Mouse (Mus musculus) brain, embryonic 14.5 days (tissue): ENCODE measurements around the gene Asb14. TPM values are rescaled to one million over a fixed set of nuclear protein-coding genes. Genes with fewer than 3 reads are reported as not detected.

Source experiments
- DNase-seq: peaks from one replicate; pipeline ENCODE4 v3.0.0-alpha.2; 2011; ENCODE audit warnings: low read depth
- CTCF ChIP-seq: fragments of 200-500 bp; IDR thresholded peaks from 2 replicates; pipeline ENCODE4 v1.5.1; 2012; ENCODE audit warnings: inconsistent platforms, mild to moderate bottlenecking, moderate library complexity, borderline replicate concordance; ENCODE audit not compliant: insufficient read depth, insufficient read length; ENCODE audit errors: extremely low read depth
- POLR2A ChIP-seq: fragments of 200-500 bp; IDR thresholded peaks from 2 replicates; pipeline ENCODE4 v1.6.1; 2012; ENCODE audit warnings: mild to moderate bottlenecking, inconsistent platforms, borderline replicate concordance; ENCODE audit not compliant: poor library complexity, insufficient read depth, insufficient read length, severe bottlenecking; ENCODE audit errors: extremely low read depth
- polyA plus RNA-seq: library from polyadenylated mRNA; depleted of rRNA; stranded (reverse); fragments of >200 nt; gene quantifications from 2 replicates; pipeline ENCODE4 v1.2.3, GENCODE M21; 2012; rRNA removed

Asb14 gene
- not detected in 2 replicates for polyA plus RNA-seq

GRCm38 (mm10) chr14:26894392-26894791 is at the start of gene Asb14:
Gene Asb14 (plus strand): TSS chr14:26894557.
- no peak for DNase-seq
- TF ChIP-seq CTCF, result no peak

GRCm38 (mm10) chr14:26853053-26853452 is 41.3 kb upstream of the Asb14 start:
- TF ChIP-seq POLR2A, result no peak
- no peak for TF ChIP-seq CTCF
- no peak for DNase-seq

GRCm38 (mm10) chr14:26854066-26854465 is 40.3 kb upstream of the Asb14 start:
- DNase-seq, result no peak
- TF ChIP-seq POLR2A (no peak), CTCF (no peak)

- TF ChIP-seq POLR2A (no peak), CTCF (no peak)
These were observed 36.0 kb upstream of the Asb14 start for GRCm38 (mm10) chr14:26858364-26858763.

GRCm38 (mm10) chr14:26859024-26859423 is 35.3 kb upstream of the Asb14 start:
- TF ChIP-seq CTCF (no peak), POLR2A (no peak)
- no peak for DNase-seq

More at GRCm38 (mm10) chr14:26858364-26858763, 36.0 kb upstream of the Asb14 start:
- no peak for DNase-seq

DNA sequence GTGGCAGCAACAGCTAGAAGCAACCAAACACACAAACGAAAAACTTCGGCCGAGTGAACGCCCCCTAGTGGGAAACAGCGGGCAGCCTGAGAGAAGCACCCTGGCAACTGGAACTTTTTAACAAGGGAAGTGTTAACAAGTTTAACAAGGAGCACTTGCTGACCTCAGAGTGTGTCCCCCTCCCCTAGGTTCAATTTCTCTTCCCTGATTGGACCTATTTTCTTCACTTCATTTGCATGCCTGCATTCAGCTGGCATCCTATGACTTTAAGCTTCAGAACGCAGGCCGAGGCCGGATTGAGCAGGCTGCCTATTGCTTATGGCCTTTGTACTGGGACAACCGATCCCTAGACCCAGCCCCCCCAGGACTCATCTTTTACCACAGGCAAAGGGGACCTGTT is 27.0 kb upstream of the Asb14 start:
- TF ChIP-seq POLR2A, result no peak
- TF ChIP-seq CTCF, result peak; percentile 31; the same call in 1 of the 2 replicates
- DNase-seq, result peak; percentile 1

DNA sequence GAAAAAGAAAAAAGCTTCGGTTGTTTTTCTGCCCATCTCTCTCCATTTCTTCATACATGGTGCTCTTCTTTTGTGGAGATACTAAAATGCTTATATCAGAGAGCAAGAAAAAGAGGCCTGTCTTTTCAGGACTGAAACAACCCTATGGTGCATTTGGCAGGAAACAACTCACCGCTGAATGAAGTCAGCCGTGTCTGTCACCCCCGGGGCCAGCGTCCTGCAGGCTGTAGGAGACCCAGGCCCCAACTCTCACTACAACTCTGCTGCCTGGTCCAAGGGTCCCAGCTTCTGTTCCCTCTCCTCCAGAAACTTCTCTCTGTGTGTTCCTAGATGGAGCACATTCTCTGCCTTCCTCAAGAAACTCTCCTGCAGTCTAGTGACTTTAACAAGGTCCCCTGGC is 26.1 kb upstream of the Asb14 start:
- no peak for DNase-seq
- TF ChIP-seq CTCF (no peak), POLR2A (no peak)

DNA sequence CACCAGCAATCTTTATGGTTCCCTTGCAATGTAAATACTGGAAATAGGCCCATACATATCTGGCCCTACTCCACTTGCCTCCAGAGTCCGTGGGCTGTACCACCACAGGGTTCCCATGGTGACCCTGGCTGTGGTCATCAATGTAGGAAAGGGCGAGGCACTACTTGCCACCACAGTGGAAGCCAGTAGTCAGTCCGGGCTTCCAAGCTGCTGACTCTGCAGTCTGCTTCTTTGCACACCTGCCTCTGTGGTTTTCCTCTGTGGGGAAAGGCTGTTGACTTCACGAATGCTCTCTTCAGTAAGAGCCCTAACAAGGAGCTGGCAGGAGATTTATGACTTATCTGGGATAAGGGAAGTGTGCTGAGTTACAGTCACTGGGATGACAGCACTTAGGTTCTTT is 15.6 kb upstream of the Asb14 start:
- TF ChIP-seq POLR2A (no peak), CTCF (no peak)
- no peak for DNase-seq

- TF ChIP-seq POLR2A, result no peak
- TF ChIP-seq CTCF, result no peak
- no peak for DNase-seq
These were observed 14.4 kb upstream of the Asb14 start for GRCm38 (mm10) chr14:26879976-26880375.

DNA sequence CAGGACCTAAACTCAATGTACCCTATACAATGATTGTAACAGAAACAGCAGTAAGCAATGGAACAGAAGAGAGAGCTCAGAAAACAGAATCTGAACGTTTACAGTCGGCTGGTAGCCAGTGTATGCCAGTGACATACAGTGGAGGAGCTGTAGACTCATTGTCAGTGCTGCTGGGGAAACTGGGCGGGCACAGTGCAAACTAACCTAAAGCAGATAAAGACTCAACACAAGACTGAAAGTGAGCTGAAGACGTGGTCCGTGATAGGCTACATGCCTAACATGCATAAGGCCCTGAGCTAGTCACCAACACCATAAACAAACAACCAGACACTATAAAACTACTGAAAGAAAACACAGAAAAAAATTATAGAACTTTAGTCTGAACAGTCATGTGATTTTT is 12.7 kb upstream of the Asb14 start:
- TF ChIP-seq CTCF (no peak), POLR2A (no peak)
- no peak for DNase-seq

- no peak for TF ChIP-seq POLR2A
- TF ChIP-seq CTCF, result no peak
- peak; percentile 20 for DNase-seq
These were observed 7.1 kb upstream of the Asb14 start for GRCm38 (mm10) chr14:26887244-26887643.

DNA sequence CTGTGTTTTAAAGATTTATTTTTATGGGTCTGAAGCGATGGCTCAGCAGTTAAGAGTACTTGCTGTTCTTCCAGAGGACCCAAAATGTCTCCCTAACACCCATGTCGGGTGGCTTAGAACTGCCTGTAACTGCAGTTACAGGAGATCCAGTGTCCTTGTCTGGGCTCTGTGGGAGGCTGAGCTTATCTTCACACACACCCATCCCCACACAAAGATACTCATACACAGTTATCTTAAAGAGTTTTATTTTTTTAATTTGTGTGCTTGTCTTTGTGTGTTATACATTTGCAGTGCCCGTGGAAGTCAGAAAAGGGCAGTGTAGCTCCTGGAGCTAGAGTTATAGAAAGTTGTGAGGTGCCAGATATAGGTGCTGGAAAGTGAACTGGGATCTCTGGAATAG is 3.6 kb upstream of the Asb14 start:
- DNase-seq, result no peak
- TF ChIP-seq POLR2A (no peak), CTCF (no peak)

- TF ChIP-seq POLR2A (no peak), CTCF (no peak)
These were observed 5.1 kb downstream of the Asb14 start for GRCm38 (mm10) chr14:26899490-26899889.

More at GRCm38 (mm10) chr14:26899490-26899889, 5.1 kb downstream of the Asb14 start:
- DNase-seq, result no peak
